Mouse (Mus musculus) midbrain, embryonic 12.5 days (tissue): ENCODE results near the gene Pitpnm2. TPM values are rescaled to one million over a fixed set of nuclear protein-coding genes. Genes with fewer than 3 reads are reported as not detected.

Experiments used
- ATAC-seq: fragments of 200-750 bp; cut with Nextera tagmentation; 2 replicates; pipeline ENCODE4 v1.8.0; 2017; ENCODE audit warnings: low read depth, moderate TSS enrichment, moderate library complexity; ENCODE audit not compliant: low FRiP score
- H3K27ac ChIP-seq: fragments of 300-500 bp; sonication (generic); replicated peaks from 2 replicates; pipeline ENCODE4 v1.5.1; 2016; ENCODE audit warnings: mild to moderate bottlenecking
- H3K27me3 ChIP-seq: fragments of 300-500 bp; sonication (generic); 2 replicates; pipeline ENCODE4 v1.6.1; 2016; ENCODE audit warnings: mild to moderate bottlenecking
- H3K36me3 ChIP-seq: fragments of 300-500 bp; sonication (generic); 2 replicates; pipeline ENCODE4 v1.6.1; 2016
- H3K4me1 ChIP-seq: fragments of 300-500 bp; sonication (generic); 2 replicates; pipeline ENCODE4 v1.6.1; 2016
- H3K4me2 ChIP-seq: fragments of 300-500 bp; sonication (generic); replicated peaks from 2 replicates; pipeline ENCODE4 v1.6.1; 2016; ENCODE audit warnings: mild to moderate bottlenecking, moderate library complexity
- H3K4me3 ChIP-seq: fragments of 300-500 bp; sonication (generic); 2 replicates; pipeline ENCODE4 v1.5.1; 2016; ENCODE audit warnings: mild to moderate bottlenecking
- H3K9ac ChIP-seq: fragments of 300-500 bp; sonication (generic); replicated peaks from 2 replicates; pipeline ENCODE4 v1.6.1; 2016; ENCODE audit warnings: mild to moderate bottlenecking, moderate library complexity
- H3K9me3 ChIP-seq: fragments of 300-500 bp; sonication (generic); 2 replicates; pipeline ENCODE4 v1.6.1; 2016; ENCODE audit warnings: mild to moderate bottlenecking
- WGBS: fragments of 180-500 bp; shearing (Covaris S2); methylation state at CpG from one replicate; pipeline ENCODE4 v1.1.7; 2016; 5-methylcytosine and 5-hydroxymethylcytosine counted together
- polyA plus RNA-seq: library from polyadenylated mRNA; unstranded; fragments of >200 nt; fragmentation: Nextera tagmentation; extraction: Ambion mirVana; gene quantifications from 2 replicates; pipeline ENCODE4 v1.2.1, GENCODE M21; 2016

The Pitpnm2 gene
- polyA plus RNA-seq, 1 experiment from 2014 or later, result 7.2 TPM

DNA sequence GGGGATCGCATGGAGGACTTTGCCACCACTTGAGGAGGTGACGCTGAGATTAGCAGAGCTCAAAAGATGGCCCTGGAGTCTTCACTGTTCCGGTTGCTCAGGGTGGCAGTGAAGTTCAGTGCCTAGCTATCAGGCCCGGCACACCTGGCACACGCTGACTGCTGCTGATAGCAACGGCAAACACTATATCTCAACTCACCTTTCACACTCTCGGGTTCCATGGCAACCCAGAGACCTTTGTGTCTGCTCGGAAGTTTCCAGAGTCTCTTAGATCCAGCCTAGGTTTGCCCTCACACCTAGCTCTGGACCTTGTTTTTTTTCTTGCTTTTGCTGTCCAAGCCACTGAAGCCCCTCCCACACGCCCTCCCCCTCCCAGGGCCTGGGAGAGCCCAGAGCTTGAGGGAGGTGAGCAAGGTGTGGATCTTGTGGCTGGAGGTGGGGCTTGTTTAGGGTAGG is 157.6 kb downstream of the Pitpnm2 start:
- no peak overlapping the region for H3K4me3 ChIP-seq
- no peak overlapping the region for H3K27ac ChIP-seq
- H3K4me2 ChIP-seq, result no peak overlapping the region
- 64% methylated on average over 9 of the region's 9 CpGs for WGBS
- H3K9me3 ChIP-seq, result no peaks in the 10 kb centered on the region
- no peaks in the 10 kb centered on the region for H3K36me3 ChIP-seq
- peaks cover 34% of the 10 kb centered on the region for H3K27me3 ChIP-seq
- H3K4me1 ChIP-seq, result peaks cover 12% of the 10 kb centered on the region; the same call in 1 of the 2 replicates
- ATAC-seq, result no peak
- no peak overlapping the region for H3K9ac ChIP-seq

DNA sequence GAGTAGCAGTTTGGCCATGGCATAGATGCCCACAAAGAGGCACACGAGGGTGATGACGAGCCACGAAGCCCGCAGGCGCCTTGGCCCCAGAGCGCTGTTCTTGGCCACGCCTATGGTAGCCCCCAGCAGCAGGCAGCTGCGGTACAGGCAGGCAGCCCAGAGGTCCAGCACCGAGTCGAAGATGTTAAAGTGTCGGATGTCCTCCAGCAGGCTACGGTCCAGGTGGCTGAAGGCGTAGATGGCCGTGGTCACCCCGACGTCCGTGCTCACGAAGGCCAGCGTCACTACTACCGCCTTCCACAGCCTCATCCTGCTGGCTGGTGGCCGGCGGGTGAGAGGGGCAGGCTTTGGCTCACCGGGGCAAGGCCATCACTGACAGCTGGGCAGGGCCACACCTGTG is 159.7 kb downstream of the Pitpnm2 start:
- H3K36me3 ChIP-seq, result no peaks in the 10 kb centered on the region
- H3K27ac ChIP-seq, result no peak overlapping the region
- H3K9me3 ChIP-seq, result no peaks in the 10 kb centered on the region
- no peak for ATAC-seq
- H3K9ac ChIP-seq, result no peak overlapping the region
- H3K4me2 ChIP-seq, result no peak overlapping the region
- 89% methylated on average over 23 of the region's 23 CpGs for WGBS
- H3K4me3 ChIP-seq, result no peak overlapping the region
- H3K27me3 ChIP-seq, result peaks cover 30% of the 10 kb centered on the region
- peaks cover under 1% of the 10 kb centered on the region; the same call in 1 of the 2 replicates for H3K4me1 ChIP-seq

DNA sequence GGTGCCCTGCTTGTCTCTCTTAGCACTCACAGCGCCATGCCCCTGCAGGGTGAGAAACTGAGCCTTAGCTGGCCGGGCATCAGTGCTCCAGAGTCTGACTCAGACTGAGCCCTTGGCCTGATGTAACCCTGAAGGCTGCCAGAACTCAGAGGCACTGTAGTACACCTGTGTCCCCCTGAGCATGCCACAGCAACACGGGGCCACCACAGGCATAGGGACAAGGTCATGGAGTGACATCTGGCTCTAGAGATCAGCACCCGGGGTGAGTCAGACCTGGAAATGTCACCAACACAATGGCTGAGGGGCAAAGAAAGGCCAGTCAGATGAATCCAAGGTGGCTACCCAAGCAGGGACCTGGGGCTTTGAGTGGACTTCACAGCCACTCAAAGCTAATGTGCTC is 162.7 kb downstream of the Pitpnm2 start:
- 84% methylated on average over 4 of the region's 4 CpGs for WGBS

DNA sequence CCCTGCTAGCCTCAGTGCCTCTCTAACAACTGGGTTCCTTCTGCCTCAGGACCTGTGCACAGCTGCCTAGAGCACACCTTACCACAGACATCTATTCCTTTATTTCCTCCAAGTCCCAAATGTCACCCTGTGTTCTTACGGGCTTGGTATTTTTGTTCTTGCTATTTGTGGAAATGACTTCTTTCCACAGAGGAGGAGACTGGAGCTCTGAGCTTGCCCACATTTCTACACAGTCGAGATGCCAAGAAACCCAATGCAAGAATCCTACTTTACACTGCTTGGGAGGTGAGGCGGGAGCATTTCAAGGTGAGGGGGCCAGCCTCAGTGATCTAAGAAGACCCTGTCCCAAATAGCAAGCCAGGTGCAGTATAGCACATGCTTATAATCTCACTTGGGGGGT is 164.0 kb downstream of the Pitpnm2 start:
- ATAC-seq, result no peak
- 73% methylated on average over 3 of the region's 3 CpGs for WGBS
- 0 out of 2 replicates have a peak overlapping the region, but pooled peaks have one; percentile 28 for H3K9ac ChIP-seq

More for the DNA sequence above, 162.7 kb downstream of the Pitpnm2 start:
- no peak overlapping the region for H3K4me3 ChIP-seq
- H3K36me3 ChIP-seq, result no peaks in the 10 kb centered on the region
- H3K27me3 ChIP-seq, result peaks cover 19% of the 10 kb centered on the region; the same call in 1 of the 2 replicates
- no peak overlapping the region for H3K27ac ChIP-seq
- H3K9me3 ChIP-seq, result no peaks in the 10 kb centered on the region
- ATAC-seq, result no peak
- no peaks in the 10 kb centered on the region for H3K4me1 ChIP-seq
- H3K4me2 ChIP-seq, result no peak overlapping the region
- no peak overlapping the region for H3K9ac ChIP-seq

DNA sequence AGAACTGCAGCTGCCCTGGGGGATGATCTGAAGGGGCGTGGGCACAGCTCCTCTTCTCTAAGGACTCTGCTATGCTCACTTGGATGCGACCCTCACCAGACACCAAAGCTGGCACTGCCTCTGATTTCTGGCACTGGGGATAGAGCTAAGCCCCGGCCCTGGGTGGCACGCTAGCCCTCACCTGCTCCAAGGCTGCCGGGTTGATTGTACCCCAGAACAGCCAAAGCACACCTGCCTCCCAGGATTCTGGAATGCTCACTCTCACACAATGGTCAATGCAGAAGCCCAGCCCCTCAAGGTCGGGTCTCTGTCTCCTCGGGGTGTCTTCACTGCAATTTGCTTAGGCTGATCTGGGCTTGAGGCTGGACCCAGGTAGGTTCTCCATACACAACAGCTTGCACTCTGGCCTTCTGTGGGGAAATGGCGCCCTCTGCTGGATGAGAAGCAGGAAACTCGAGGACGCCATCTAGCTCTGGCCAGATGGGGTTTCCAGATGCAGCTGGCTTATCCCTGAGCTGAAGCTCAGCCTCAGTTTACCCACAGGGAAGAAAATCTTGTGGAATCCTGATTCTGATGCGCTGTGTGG is 164.9 kb downstream of the Pitpnm2 start:
- ATAC-seq, result peak; percentile 41; the same call in 1 of the 2 replicates
- Histone ChIP-seq H3K27me3 (peaks cover 19% of the 10 kb centered on the region; the same call in 1 of the 2 replicates), H3K9me3 (no peaks in the 10 kb centered on the region), H3K9ac (no peak overlapping the region), H3K4me2 (no peak overlapping the region), H3K4me3 (no peak overlapping the region), H3K4me1 (peaks cover under 1% of the 10 kb centered on the region; the same call in 1 of the 2 replicates), H3K27ac (no peak overlapping the region), H3K36me3 (no peaks in the 10 kb centered on the region)
- 39% methylated on average over 11 of the region's 11 CpGs for WGBS

More for the DNA sequence above, 164.0 kb downstream of the Pitpnm2 start:
- Histone ChIP-seq H3K4me3 (no peak overlapping the region), H3K4me1 (no peaks in the 10 kb centered on the region), H3K9me3 (no peaks in the 10 kb centered on the region), H3K27me3 (peaks cover 19% of the 10 kb centered on the region; the same call in 1 of the 2 replicates), H3K4me2 (no peak overlapping the region), H3K36me3 (no peaks in the 10 kb centered on the region), H3K27ac (no peak overlapping the region)

DNA sequence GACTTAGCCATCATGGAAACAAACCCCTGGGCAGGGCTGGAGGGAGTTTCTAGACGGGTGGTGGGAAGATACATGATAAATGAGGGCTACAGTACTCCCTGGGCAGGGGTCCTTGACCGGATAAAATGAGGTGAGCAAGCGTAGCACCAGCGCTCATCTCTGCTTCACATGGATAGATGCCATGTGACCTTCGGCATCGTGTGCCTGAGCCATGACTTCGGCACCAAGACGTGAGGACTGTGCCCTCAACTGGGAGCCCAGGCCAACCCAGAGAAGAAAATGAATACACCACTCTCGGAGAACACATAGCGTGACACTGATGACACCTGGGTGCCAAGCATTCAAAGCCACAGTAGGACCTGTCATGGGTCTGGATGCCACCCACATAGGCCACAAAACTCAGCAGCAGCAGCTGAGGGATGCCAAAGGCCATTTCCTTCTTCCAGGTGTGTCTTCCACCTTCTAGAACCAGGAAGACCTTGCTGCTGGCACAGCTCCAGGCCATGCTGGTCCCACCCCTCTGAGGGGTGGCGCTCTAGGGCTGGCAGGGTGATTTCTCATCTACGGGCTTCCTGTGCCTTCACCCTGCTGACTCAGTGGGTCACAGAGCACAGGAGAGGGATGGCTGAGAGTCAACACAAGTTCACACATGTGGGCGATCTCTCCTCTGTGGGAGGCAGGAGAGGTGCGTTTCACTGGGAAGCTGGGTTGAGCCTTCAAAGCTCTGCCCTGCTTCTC is 165.5 kb downstream of the Pitpnm2 start:
- ATAC-seq, result no peak
- H3K4me2 ChIP-seq, result no peak overlapping the region
- 91% methylated on average over 14 of the region's 14 CpGs for WGBS
- H3K27me3 ChIP-seq, result peaks cover 19% of the 10 kb centered on the region; the same call in 1 of the 2 replicates
- no peaks in the 10 kb centered on the region for H3K36me3 ChIP-seq
- no peak overlapping the region for H3K9ac ChIP-seq
- no peaks in the 10 kb centered on the region for H3K9me3 ChIP-seq
- H3K27ac ChIP-seq, result no peak overlapping the region
- no peak overlapping the region for H3K4me3 ChIP-seq
- H3K4me1 ChIP-seq, result peaks cover 7% of the 10 kb centered on the region; the same call in 1 of the 2 replicates

DNA sequence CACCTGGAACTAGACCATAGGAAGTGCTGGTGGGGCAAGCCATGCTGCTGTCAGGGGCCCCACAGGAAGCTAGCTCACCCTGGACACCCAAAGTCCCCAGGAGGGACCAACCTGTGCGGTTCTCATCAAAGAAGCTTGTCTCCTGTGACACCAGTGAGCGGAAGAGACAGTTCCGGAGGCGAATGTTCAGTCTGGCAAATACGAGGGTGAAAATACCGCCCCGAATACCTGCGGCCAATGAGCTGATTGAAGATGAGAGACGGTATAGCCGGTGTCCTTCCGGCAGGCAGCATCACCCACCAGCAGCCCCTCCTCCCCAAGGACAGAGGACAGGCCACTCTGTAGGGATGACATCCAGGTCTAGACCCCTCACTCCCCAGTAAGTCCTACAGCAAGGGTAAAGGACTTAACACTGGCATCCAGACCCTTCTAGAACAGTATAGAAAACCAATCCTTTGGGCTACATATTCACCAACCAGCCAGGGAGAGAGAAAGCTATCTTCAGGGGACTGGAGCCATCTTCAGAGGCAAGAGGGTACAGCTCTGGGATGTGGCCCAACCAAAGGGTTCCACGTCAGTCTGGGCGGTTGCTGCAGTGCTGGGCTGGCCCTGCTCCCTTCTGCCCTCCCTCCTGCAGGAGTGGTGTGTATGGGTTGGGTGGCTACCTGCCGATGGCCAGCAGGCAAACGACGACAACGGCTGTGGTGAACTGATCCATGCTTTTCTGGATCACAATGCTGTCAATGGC is 166.4 kb downstream of the Pitpnm2 start:
- no peak overlapping the region for H3K4me2 ChIP-seq
- peaks cover 16% of the 10 kb centered on the region for H3K4me1 ChIP-seq
- ATAC-seq, result no peak
- WGBS, result 88% methylated on average over 17 of the region's 17 CpGs
- H3K9ac ChIP-seq, result no peak overlapping the region
- H3K4me3 ChIP-seq, result no peak overlapping the region
- H3K27ac ChIP-seq, result no peak overlapping the region
- H3K9me3 ChIP-seq, result no peaks in the 10 kb centered on the region
- no peaks in the 10 kb centered on the region for H3K36me3 ChIP-seq
- H3K27me3 ChIP-seq, result peaks cover 19% of the 10 kb centered on the region; the same call in 1 of the 2 replicates

DNA sequence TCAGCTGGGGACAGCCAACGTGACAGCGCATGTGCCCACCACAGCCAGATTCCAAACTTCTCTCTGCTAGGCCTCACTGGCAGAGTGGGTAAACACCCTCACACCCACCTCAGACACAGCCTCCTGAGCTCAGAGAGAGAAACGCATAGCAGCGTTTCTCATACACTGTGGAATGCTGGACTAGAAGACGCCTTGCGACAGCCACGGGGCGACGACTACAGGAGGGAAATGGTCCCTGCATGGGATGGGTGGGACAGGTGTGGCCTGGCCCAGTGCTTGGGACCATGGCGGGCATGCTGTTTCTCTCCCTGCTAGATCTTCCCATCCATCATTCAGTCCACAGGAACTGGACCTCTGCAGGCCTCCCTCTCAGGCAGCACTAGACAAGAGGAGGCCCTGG is 167.1 kb downstream of the Pitpnm2 start:
- no peak for ATAC-seq
- H3K36me3 ChIP-seq, result no peaks in the 10 kb centered on the region
- H3K27ac ChIP-seq, result no peak overlapping the region
- no peak overlapping the region for H3K9ac ChIP-seq
- H3K27me3 ChIP-seq, result peaks cover 19% of the 10 kb centered on the region; the same call in 1 of the 2 replicates
- H3K4me3 ChIP-seq, result no peak overlapping the region
- H3K4me1 ChIP-seq, result peaks cover 20% of the 10 kb centered on the region
- H3K9me3 ChIP-seq, result no peaks in the 10 kb centered on the region
- H3K4me2 ChIP-seq, result no peak overlapping the region
- 90% methylated on average over 10 of the region's 10 CpGs for WGBS

DNA sequence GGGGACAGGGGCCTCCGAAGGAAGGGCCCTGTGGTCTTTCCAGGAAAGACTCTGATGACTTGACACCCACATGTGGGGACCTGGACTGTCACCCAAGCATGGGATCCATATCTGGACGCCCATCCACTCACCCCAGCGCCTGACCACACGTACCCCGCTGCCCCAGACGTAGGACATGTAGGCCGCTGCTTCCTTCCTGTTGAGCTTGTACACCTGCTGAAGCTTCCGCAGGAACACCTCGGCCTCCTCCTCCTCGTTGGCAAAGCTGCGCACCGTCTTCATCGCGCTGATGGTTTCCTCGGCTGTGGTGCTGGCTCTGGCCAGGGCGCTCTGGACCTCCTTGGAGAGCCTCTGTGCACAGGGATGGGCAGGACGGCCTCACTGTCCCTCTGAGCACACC is 169.7 kb downstream of the Pitpnm2 start:
- H3K4me1 ChIP-seq, result peaks cover 23% of the 10 kb centered on the region
- no peak overlapping the region for H3K4me3 ChIP-seq
- no peaks in the 10 kb centered on the region for H3K36me3 ChIP-seq
- no peak overlapping the region for H3K4me2 ChIP-seq
- H3K27ac ChIP-seq, result 0 out of 2 replicates have a peak overlapping the region, but pooled peaks have one; percentile 3
- H3K9me3 ChIP-seq, result no peaks in the 10 kb centered on the region
- H3K9ac ChIP-seq, result no peak overlapping the region
- 0 out of 2 replicates have a peak, but pooled peaks cover 11% of the 10 kb centered on the region for H3K27me3 ChIP-seq
- 94% methylated on average over 17 of the region's 17 CpGs for WGBS
- no peak for ATAC-seq

DNA sequence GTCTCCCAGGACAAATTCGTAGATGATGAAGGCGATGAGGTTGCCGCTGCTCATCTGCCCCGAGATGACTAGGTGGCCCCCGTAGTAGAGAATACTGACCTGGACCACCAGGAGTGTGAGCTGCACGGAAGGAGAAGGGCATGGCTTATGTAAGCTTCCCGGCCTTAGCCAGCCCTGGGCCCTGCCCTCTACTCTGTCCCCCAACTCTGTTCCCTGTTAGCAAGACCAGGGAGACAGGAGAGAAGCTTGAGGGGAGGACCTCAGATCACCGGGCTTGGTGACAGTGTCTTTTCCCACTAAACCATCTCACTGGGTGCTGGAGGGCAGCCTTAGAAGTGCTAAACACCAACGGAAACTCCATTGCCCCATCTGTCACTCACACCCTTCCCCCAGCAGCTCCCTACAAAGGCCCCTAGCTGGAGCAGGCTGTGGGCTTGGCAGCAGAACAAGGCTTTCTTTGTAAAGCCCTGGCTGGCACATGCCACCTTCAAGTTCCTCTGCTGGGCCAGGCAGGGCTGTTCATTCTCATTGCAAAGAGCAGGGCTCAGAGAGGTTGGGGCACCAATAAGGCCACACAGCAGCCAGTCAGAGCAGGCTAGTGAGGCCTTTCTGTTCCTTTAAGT is 170.7 kb downstream of the Pitpnm2 start:
- no peak overlapping the region for H3K4me2 ChIP-seq
- H3K27ac ChIP-seq, result peak overlapping the region; percentile 58
- WGBS, result 65% methylated on average over 9 of the region's 9 CpGs
- H3K4me3 ChIP-seq, result no peak overlapping the region
- H3K27me3 ChIP-seq, result 0 out of 2 replicates have a peak, but pooled peaks cover 6% of the 10 kb centered on the region
- H3K9me3 ChIP-seq, result no peaks in the 10 kb centered on the region
- no peaks in the 10 kb centered on the region for H3K36me3 ChIP-seq
- H3K9ac ChIP-seq, result no peak overlapping the region
- ATAC-seq, result peak; percentile 79
- peaks cover 23% of the 10 kb centered on the region for H3K4me1 ChIP-seq

DNA sequence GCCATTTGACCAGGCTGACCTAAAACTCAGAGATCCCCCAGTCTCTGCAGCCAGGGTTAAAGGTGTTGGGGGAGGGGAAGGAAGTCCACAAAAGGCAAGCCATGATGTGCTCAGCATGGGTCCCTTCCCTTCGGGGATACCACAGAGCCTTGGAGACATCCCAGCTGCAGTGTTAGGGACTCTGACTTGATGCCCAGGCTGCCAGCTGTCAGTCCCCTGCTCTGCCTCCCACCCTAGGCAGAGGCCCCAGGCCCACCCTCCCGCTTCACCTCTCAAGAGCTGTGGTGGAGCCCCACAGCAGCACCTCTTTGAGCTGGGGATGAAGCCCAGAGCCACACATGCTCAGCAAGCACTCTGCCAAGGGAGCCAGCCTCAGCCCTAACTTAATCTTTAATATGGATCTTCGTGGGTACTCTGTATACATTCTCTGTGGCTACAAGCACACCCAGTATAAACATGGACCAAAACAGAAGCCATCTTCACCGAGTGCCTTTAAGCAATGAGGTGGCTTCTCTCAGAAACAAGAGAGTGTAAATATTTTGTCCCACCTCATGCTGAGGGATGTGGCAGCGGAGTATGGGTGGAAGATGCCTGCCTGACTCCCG is 171.6 kb downstream of the Pitpnm2 start:
- WGBS, result 64% methylated on average over 6 of the region's 6 CpGs
- no peaks in the 10 kb centered on the region for H3K36me3 ChIP-seq
- peaks cover 27% of the 10 kb centered on the region for H3K4me1 ChIP-seq
- H3K4me2 ChIP-seq, result no peak overlapping the region
- H3K4me3 ChIP-seq, result no peak overlapping the region
- no peaks in the 10 kb centered on the region for H3K9me3 ChIP-seq
- no peak overlapping the region for H3K27ac ChIP-seq
- no peak overlapping the region for H3K9ac ChIP-seq
- ATAC-seq, result no peak
- no peaks in the 10 kb centered on the region for H3K27me3 ChIP-seq
